Mouse (Mus musculus): ENCODE measurements at regions not wholly inside any gene's neighbourhood (a gene's known extent, or its start where the extent isn't known, plus 50 kb on each side); places are given as distances from the start of the nearest gene placed in this dataset.

GRCm38 (mm10) chr13:94707371-94708280 lies 81.1 kb upstream of the Tbca start:
- no peak for DNase-seq (ENCODE audit: low spot score in 2 of 2)

GRCm38 (mm10) chr13:94708786-94709185 lies 79.9 kb upstream of the Tbca start:
- no peak for DNase-seq (ENCODE audit: low spot score in 2 of 2)

GRCm38 (mm10) chr13:94709691-94710573 lies 78.8 kb upstream of the Tbca start:
- peak in 1 of 2 experiments; percentile 30 for DNase-seq (ENCODE audit: low spot score in 2 of 2)

GRCm38 (mm10) chr13:94710574-94711172 lies 78.0 kb upstream of the Tbca start:
- DNase-seq (ENCODE audit: low spot score in 2 of 2) = no peak

GRCm38 (mm10) chr13:94713451-94713850 lies 75.3 kb upstream of the Tbca start:
- no peak for DNase-seq (ENCODE audit: low spot score in 2 of 2)

GRCm38 (mm10) chr13:94721625-94722024 lies 67.1 kb upstream of the Tbca start:
- no peak for DNase-seq (ENCODE audit: low spot score in 2 of 2)

Measured in adrenal gland, adult 18-20 months (tissue).